Mouse (Mus musculus) hematopoietic stem cell, adult 5-6 weeks (primary cell): Measurements from ENCODE around the gene Socs5. TPM values are rescaled to one million over a fixed set of nuclear protein-coding genes. Genes with fewer than 3 reads are reported as not detected.
A peak's percentile ranks its signal among the peaks of the same experiment; 100 is the strongest.

Experiments
- ATAC-seq, 2 experiments: fragments of 125-278 bp in 1 of 2; replicated peaks in 1 of 2; 2 replicates each; pipeline ENCODE4 v1.8.0; 2016 to 2017; ENCODE audit warnings: inconsistent platforms in 2 of 2, mild to moderate bottlenecking in 2 of 2, moderate number of reproducible peaks in 2 of 2, low read depth in 1 of 2, moderate TSS enrichment in 1 of 2; ENCODE audit not compliant: low FRiP score in 2 of 2, poor library complexity in 2 of 2, severe bottlenecking in 2 of 2, insufficient read depth in 1 of 2, low TSS enrichment in 1 of 2
- total RNA-seq: library from RNA; stranded (forward); fragments of 172-1452, 232-1000 nt; gene quantifications from 2 replicates; pipeline ENCODE4 v1.2.3, GENCODE M21; 2017

The Socs5 gene
- total RNA-seq, 1 experiment from 2014 or later, result 16.4 TPM

DNA sequence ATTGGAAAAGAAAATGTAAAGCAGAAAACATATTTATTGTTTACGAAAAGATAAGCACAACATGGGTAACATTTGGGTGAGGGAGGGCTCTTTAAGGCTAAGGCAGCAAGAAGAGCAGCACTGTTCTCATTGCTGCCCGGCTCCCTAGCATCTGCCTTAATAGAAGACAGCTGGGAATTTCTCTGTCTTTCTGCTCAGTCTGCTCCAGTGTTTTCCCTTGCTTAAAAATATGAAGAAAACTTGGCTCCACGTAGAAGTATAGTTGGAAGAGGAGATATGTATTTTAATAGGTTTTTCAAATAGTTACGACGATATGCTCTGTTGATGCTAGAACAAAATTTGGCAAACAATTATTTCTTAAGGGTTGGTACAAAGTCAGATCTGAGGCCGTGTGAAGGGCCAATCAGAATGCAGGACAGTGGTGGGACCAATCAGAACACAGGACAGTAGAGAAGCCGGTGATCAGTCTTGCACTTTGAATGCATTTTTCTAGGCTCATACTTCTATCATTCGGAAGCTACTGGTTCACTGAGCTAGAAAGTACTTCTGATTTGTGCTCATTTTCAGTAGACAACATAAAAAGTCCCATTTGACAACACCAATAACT is 39.0 kb downstream of the Socs5 start:
- no peak for ATAC-seq

DNA sequence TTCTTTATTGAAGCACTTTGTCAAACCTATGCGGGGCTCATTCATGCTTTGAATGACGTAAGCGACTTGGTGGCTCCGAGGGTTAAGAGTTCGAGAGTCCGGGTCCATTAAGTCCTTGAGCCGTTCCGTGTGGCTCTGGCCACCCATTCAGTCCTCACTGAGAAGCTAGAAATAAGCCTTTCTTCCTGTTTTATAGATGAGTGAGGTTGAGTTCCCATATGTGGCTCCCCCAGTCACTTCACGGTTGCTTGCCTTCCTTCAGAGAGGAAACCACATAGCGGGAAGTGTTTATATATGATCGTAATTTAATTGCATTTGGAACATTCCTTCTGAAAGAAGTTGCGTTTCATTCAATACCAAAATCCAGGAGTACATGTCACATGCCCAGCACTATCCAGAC is 42.3 kb downstream of the Socs5 start:
- peak; percentile 55 to 58; a peak in 3 of 4 replicates for ATAC-seq

DNA sequence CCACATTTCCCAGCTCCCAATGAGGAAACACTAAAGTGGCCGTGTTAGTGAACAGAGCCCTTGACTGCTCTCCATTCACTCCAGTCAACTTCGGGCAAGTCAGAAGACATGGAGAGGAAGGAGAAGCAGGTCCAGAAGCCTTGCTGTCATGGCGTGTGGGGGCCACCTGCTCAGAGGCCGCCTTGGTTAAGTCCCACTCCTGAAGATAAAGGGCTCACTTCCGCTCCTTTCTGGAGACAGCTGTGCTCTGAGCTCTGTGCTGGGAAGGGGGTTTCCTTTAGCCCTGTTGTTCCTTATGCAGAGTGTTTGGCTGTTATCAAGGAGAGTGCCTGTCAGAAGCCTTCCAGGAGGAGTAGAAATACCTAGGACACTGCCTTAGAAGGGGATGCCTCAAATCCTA is 45.5 kb downstream of the Socs5 start:
- ATAC-seq, result peak; percentile 33 to 46; a peak in 2 of 4 replicates

DNA sequence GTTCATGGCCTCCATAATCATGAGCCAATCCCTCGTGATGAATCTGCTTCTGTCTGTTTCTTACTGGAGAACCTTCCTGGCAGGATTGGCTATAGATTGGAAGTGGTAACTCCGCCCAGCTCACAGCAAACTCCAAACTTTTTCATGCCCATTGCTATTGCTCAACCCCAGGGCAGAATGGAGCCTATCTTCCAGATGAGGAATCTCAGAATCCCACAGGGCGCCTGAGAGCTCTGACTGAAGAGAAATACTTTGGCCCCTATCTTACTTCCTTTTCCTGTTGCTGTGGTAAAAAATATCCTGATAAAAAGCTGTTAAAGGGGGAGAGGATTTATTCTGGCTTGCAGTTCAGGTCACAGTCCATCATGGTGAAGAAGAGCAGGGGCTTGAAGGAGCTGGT is 48.2 kb downstream of the Socs5 start:
- no peak for ATAC-seq

DNA sequence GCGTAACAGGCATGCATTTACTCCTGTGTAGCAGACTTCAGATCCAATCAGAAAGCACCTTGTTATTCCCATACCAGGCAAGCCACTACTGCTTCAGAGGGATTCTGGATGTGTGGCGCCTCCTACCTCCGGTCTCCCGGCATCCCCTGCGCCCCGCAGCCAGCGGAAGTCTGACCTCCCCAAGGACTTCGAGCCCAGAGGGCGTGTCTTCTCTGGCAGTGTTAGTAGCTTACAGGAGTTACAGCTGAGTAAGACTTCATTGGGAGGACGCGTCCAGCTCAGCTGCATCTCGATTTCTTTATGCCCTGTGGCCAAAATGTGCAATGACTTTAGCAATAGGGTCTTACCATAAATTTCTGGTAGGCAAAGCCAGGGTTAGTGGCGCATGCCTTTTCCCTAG is 50.3 kb downstream of the Socs5 start:
- ATAC-seq, result no peak

DNA sequence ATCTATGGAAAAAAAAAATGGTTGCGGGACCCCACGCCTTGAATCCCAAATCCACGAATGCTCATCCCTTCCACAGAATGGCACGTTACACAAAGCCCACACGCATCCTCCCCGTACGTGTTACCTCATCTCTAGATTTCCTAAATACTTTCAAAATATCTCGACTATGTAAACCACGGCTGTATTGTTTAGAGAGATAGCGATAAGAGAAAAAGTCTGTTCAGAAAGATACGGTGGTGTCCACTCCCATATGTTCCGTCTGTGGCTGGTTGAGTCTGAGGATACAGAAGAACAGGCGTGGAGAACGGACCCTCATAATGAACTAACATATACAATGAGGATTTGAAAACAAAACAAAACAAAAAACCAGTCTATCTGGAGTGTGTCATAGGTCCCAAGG is 51.1 kb downstream of the Socs5 start:
- ATAC-seq, result no peak

DNA sequence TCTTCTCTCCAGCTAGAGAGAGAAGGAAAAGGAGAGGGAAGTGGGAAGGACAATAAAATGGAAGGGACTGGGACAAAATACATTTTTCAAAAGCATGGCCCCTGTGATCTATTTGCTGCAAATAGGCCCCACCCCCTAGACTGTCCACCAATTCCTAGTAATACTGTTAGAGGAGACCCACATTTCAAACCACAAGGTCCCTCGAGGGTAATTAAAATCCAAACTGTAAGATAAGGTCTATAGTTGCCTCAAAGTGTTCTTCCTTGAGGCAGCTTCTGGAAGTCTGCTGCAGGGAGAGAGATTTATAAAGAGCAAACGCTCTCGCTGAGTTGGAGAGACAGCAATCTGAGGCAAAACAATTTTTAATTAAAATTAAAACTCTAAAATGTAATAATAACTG is 52.8 kb downstream of the Socs5 start:
- ATAC-seq, result no peak

DNA sequence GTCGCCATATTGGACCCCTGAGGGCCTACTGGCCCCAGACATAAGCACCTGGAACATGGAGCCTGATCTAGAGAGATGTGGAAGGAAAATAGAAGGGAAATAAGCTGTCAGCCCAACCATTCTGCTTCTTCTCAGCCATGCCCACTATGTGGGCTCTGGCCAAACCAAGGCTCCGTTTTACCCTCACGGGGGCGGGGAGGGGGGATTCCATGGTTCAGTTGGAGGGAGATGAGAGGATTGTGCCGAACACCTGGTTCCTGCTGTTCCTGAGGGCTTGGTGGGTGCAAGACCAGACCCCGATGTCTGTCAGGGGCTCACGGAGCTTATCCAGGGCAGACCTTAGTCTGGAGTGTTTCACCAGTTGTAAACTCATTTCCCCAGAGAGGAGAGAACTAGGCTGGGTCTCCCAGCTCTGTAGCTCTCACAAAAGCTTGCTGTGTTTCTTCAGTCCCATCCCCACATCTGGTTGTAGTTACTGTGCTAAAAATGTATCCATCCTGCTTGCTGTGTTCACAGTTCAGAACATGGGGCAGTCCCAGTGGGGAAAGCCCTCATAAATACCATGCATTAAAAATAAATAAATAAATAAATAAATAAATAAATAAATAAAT is 56.9 kb downstream of the Socs5 start:
- ATAC-seq, result no peak

DNA sequence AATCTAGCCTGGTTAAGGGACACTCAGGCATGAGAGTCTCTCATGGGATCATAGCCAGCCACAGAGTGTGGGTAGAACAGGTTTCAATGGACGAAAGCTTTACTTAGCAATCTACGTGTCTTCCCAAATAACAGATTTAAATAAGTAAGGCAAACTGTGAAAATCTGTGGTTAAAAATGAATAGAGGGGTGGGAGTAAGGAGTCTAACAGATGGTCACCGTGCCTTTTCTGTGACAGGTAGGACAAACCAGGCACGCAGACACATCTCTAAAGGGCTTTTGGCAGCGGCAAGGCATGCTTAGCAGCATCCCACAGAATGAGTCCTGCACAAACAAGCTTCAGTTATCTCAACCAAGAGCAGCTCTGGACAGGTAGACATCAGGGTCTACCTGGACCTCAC is 59.9 kb downstream of the Socs5 start:
- ATAC-seq, result no peak

DNA sequence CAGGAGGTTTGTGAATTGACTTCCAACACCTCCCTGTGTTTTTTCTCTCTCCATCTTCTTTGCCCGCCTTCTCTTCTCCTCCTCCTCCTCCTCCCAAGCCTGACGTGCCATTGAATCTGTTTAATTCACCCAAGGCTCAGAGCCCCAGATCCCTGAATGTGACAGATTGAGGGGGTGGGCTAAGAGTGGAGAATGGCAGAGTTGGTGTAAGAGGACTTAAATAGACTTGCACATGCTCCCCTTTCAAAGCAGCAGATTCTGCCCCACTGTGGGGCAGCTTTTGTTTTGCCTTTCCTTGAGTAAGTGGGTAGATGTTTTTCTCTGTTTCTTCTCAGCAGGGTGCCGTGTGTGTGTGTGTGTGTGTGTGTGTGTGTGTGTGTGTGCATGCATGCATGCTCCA is 61.6 kb downstream of the Socs5 start:
- no peak for ATAC-seq

DNA sequence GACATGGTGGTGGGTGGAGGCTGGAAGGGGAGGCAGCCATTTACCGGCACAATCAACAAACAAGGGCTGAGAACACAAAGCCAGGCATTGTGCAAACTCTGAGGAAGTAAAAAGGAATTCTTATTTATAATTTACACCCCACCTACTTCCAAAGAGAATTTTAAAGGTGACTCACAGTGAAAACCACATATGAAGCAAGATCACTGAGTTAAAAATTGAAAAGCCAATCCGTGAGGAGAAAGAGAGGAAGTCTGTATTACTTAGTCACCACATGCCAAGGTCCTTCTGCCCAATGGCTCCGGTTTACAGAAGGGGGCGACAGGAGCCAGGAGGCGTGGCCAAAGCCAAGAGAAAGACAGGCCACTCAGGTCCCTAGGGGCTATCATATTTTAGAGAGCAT is 62.9 kb downstream of the Socs5 start:
- ATAC-seq, result peak; percentile 85 to 94

DNA sequence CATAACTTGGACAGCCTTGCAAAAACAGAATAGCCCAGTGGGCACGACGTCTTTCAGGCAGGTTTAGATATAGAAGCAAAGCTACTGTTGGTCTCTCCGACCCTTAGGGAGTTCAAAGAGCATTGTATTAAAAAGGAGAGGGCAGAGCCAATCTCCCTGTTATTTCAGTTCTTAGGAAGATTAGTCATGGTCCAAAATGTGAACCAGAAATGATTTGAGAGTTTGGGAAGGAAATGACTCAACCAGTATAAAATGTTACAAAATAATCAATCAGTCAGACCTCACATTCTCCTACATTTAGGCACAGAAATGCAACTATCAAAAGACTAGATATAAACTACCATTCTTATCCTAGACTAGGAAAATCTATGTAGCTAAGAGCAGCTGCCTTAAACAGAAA is 64.6 kb downstream of the Socs5 start:
- ATAC-seq, result no peak

DNA sequence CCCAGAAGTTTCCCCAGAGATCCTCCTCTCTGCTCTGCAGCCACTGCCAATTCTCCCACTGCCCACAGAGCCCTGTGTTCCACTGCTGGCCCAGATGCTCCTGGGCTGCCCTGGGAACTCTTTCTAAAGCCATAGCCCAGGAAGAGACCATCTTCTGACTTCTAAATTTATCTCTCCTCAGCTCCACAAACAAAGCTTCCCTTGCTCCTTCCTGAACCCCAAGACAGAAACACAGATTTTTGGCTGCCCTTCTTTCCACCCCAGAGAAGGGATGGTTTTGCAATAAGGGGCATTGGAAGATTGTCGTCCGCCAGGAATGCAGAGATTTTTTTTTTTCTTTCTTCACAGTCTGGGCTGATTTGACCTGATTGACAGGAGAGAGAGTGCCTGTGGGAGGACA is 66.5 kb downstream of the Socs5 start:
- ATAC-seq, result no peak

DNA sequence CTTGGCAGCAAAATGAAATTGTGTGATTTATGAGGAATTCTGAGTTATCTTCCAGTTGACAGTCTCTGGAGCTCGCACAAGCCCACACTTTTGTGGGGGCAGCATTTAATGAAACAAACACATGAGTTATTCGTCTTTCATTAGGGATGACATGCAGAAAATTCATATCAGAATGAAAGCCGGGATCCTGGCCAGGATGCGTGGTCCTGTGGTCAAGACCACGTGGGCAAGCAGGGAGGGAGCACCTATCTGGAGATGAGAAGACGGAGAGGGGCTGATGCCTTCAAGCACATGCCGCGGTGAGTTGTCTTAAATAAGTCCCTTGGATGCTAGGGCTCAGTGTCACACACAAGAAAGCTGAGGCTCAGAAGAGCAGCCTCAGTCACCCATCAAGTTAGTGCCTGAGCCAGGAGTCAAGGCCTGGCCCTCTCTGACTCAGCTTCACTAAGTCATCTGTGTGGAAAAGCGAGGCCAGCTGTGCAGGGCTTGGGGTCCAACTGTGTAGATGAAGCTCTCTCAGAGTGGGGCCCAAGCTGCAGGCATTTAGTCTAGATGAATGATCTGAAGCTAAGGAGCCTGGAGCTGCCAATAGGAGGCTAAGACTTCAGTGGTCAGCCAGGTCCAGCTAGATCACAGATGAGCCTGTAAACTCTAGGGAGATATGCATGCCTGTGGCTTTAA is 67.3 kb downstream of the Socs5 start:
- no peak for ATAC-seq

DNA sequence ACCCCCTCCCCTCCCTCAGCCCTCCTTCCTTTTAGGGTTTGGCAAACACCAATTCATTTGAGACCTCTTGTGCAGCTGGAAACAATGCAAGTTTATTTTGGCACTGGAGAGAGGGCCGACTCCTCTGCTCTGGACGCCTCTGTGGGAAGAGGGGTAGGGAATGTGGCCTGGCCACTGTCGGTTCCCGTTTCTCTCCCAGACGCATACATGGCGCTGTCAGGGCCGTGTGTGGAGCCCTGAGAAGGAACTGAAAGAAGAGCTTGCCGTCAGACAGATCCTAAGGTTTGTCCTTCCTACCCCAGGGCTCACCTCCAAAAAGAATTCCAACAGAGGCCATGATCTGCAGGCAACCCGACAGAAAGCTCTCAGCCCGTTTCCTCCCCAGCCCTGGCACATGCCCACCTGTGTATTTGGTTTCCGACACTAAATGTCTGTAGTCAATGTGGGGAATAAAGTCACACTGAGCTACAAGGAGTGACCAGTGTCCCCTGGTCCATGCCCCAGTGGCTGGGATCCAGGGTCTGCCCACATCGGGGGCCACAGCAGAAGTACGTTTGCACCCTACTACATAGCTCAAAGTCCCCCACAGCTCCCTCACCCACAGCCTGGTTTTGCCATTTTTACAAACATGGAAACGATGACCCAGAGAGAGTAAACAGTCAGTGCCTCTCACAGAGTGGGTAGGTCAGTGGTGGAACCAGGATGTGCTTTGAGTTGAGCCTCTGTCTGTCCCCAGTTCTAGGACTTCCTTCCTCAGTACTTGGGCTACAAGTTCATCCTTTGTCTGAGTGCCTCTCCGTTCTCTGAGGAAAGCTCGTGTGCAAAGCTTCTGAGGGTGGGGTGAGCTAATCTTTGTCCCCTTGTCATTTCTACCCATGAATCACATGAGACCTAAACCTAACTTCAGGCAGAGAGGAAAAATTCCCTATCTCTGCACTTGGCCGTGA is 68.9 kb downstream of the Socs5 start:
- no peak for ATAC-seq

DNA sequence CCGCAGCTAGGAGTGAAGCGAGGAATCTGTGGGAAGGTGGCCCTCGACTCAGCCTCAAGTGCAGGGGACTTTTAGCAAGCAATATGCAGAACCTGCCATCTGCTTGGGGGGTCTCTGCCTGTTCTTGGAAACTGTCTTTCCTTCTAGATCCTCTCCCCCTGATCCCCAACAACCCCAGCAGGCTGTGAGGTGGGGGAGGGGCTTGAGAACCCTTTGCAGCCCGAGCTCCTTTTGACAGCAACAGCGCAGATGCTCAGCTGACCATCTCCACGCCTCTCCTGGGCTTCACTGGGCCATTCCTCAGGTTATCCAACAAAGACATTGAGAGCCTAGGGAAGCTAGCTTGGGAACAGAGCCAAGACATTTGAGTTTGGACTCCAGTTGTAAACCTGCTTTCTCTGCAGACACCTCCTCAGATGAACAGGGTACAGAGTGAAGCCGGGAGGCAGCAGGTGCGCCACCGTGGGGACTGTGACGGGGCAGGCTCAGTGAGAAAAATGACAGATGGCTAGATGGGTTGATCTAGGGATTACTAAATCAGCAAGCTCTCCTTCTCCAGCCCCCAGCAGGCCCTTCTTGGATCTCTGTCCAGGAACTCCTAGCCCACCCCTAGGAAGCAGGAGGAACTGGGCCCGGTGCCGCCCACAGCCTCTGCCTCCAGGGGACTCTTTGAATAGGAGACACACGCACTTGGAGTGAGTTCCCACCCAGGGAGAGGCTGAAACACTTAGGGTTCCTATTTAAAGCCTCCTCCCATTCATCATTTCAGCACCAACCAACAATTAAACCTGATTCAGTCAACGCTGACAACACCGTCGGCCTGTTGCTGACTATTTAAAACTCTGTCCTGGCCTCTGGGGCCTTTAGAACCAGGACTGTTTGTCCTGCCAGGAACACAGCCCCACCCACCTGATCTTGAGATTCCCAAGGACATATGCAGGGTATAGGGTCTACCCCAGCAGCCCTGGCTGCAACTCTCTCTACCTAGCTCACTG is 71.4 kb downstream of the Socs5 start:
- ATAC-seq, result no peak
